8 mouse cellular contexts compared by ENCODE assay signal in the genomic region with DNA sequence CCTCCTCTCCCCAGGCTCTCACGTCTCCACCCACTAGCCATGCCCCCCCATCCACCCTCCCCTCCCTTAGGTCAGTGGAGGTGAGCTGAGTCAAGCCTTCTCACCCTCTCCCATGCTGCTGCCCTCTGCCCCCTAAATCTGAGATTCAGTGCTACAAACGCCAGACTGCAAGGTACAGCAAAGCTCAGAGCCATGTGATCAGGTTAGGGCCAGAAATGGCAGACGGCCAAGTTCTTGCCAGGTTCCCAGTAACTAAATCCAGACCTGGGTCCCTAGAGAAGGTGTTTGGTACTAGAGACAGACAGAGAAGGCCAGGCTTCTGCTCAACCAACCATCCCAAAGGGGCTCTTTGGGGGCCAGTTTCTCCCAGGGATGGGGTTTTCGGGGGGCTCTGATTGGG. TPM values are rescaled to one million over a fixed set of nuclear protein-coding genes. Genes with fewer than 3 reads are reported as not detected.
DNase-seq lines count a peak whose midpoint lies in the region; ATAC-seq and TF ChIP-seq lines count a peak whose summit lies in the region.

No protein-coding gene starts in this region.

- H3K79me2 ChIP-seq in heart, adult 2 months (replicated peaks; ENCODE audit: control insufficient read depth, insufficient read depth, low read length) = no peaks in the 10 kb centered on the region

- H3K9me3 ChIP-seq in heart, embryonic 13.5 days = no peaks in the 10 kb centered on the region
- H3K9me3 ChIP-seq in limb, embryonic 15.5 days = no peaks in the 10 kb centered on the region

- intact Hi-C loops in heart, adult 2 months (cut with DNase I) = no loop called here
- intact Hi-C loops in left cerebral cortex, postnatal 4 days (cut with DNase I) = no loop called here

- peaks cover 60% of the 10 kb centered on the region for H3K4me1 ChIP-seq in heart, embryonic 13.5 days
- H3K4me1 ChIP-seq in heart, adult 2 months (ENCODE audit: control insufficient read depth, insufficient read depth, low read length) = peaks cover 11% of the 10 kb centered on the region
- H3K4me1 ChIP-seq in limb, embryonic 15.5 days = peaks cover 43% of the 10 kb centered on the region

- no peak for DNase-seq in heart, adult 2 months
- peak; percentile 60 for DNase-seq in cerebellum, adult 9-11 months
- DNase-seq in heart, postnatal 4 days = peak; percentile 56
- no peak for DNase-seq in T-cell, adult 2 months (ENCODE audit: low spot score)
- DNase-seq in left cerebral cortex, postnatal 4 days = no peak
- no peak for DNase-seq in layer of hippocampus, postnatal 10 days (ENCODE audit: low spot score in 2 of 2)

- H3K27me3 ChIP-seq in heart, embryonic 13.5 days (replicated peaks) = no peaks in the 10 kb centered on the region
- H3K27me3 ChIP-seq in heart, adult 2 months (ENCODE audit: control insufficient read depth, insufficient read depth, low read length) = no peaks in the 10 kb centered on the region
- H3K27me3 ChIP-seq in limb, embryonic 15.5 days = no peaks in the 10 kb centered on the region

- peak overlapping the region; percentile 79 for H3K27ac ChIP-seq in heart, embryonic 13.5 days (replicated peaks)
- H3K27ac ChIP-seq in heart, adult 2 months = no peak overlapping the region
- 0 out of 2 replicates have a peak overlapping the region, but pooled peaks have one; percentile 30 for H3K27ac ChIP-seq in limb, embryonic 15.5 days

- no peak overlapping the region for H3K9ac ChIP-seq in heart, embryonic 13.5 days
- H3K9ac ChIP-seq in heart, adult 2 months (ENCODE audit: low read depth, low read length) = no peak overlapping the region
- H3K9ac ChIP-seq in limb, embryonic 15.5 days = no peak overlapping the region

- no peak for TF ChIP-seq EP300 in heart, adult 2 months (IDR thresholded peaks at IDR 0.05; ENCODE audit: insufficient read depth, low read depth, low read length)

- WGBS in heart, embryonic 13.5 days = 36% methylated on average over 4 of the region's 4 CpGs
- whole genome bisulfite sequencing in heart, adult 2 months = 61% methylated on average over 4 of the region's 4 CpGs
- WGBS in limb, embryonic 15.5 days = 41% methylated on average over 4 of the region's 4 CpGs

- no peak for ATAC-seq in heart, embryonic 13.5 days (ENCODE audit: extremely low read depth, insufficient number of reproducible peaks, low FRiP score, low TSS enrichment)
- ATAC-seq in limb, embryonic 15.5 days (ENCODE audit: insufficient number of reproducible peaks, low FRiP score, low TSS enrichment, low read depth) = no peak

- TF ChIP-seq POLR2A in heart, adult 2 months (IDR thresholded peaks at IDR 0.05; ENCODE audit: insufficient read depth, low read depth, low read length) = no peak

- no peak overlapping the region for H3K4me3 ChIP-seq in heart, embryonic 13.5 days
- H3K4me3 ChIP-seq in heart, adult 2 months = no peak overlapping the region
- H3K4me3 ChIP-seq in limb, embryonic 15.5 days = no peak overlapping the region

- H3K4me2 ChIP-seq in heart, embryonic 13.5 days = no peak overlapping the region
- H3K4me2 ChIP-seq in limb, embryonic 15.5 days = no peak overlapping the region

- 0 out of 2 replicates have a peak, but pooled peaks cover 3% of the 10 kb centered on the region for H3K36me3 ChIP-seq in heart, embryonic 13.5 days
- H3K36me3 ChIP-seq in heart, adult 2 months (ENCODE audit: control insufficient read depth, insufficient read depth, low read length) = no peaks in the 10 kb centered on the region
- H3K36me3 ChIP-seq in limb, embryonic 15.5 days = no peaks in the 10 kb centered on the region

- TF ChIP-seq CTCF in heart, adult 2 months (IDR thresholded peaks at IDR 0.05) = no peak

RNA-seq across cellular contexts. Expression of a gene that starts 30.0 kb away (rescaled TPM):
- polyA plus RNA-seq in heart, embryonic 13.5 days (2015; fragmentation: Nextera tagmentation; extraction: Ambion mirVana) = 74.7 and 91.0 TPM in 2 replicates
- total RNA-seq in heart, adult 2 months (2021) = 10 to 100 TPM; 45.1 to 45.7 TPM
- polyA plus RNA-seq in heart, adult 2 months (2012; rRNA removed) = 48.3 and 52.1 TPM in 2 replicates
- 10 to 100 TPM; 82.6 to 87.6 TPM for total RNA-seq in heart, postnatal 4 days (2021)
- 99.3 and 106 TPM in 2 replicates for polyA plus RNA-seq in limb, embryonic 15.5 days (2015; fragmentation: Nextera tagmentation; extraction: Ambion mirVana)
- 10 to 100 TPM; 58.4 to 59.0 TPM for total RNA-seq in left cerebral cortex, postnatal 4 days (2021)
- 100 to 1,000 TPM; 137 to 138 TPM for total RNA-seq in layer of hippocampus, postnatal 10 days (2021)

Comparison
In these comparisons a context has a peak if more than half of its experiments do, and no peak if none do; other contexts are left out.
1. DNase-seq: peak in cerebellum, adult 9-11 months (single experiment) and heart, postnatal 4 days (single experiment); none in heart, adult 2 months (0 of 2), T-cell, adult 2 months (single experiment), left cerebral cortex, postnatal 4 days (single experiment) and layer of hippocampus, postnatal 10 days (0 of 2).